Mouse (Mus musculus) frontal cortex, adult (tissue): ENCODE measurements at regions not wholly inside any gene's neighbourhood (a gene's known extent, or its start where the extent isn't known, plus 50 kb on each side); places are given as distances from the start of the nearest gene placed in this dataset.

Source experiments
- ATAC-seq: cut with Nextera tagmentation; 2 replicates; pipeline ENCODE4 v1.9.2; 2017; ENCODE audit warnings: mild to moderate bottlenecking, moderate library complexity, mixed read lengths; ENCODE audit not compliant: low TSS enrichment

- ATAC-seq: no peak
Observed at GRCm38 (mm10) chr8:23314275-23315123, 903.3 kb downstream of the Mrps31 start.

- peak; percentile 69; the same call in 1 of the 2 replicates for ATAC-seq
Observed at GRCm38 (mm10) chr8:23319556-23319955, 908.4 kb downstream of the Mrps31 start.

- no peak for ATAC-seq
Observed at GRCm38 (mm10) chr8:23321166-23321565, 910.0 kb downstream of the Mrps31 start.

GRCm38 (mm10) chr8:23327283-23327682 is 916.1 kb downstream of the Mrps31 start:
- peak; percentile 89 for ATAC-seq

- peak; percentile 50; the same call in 1 of the 2 replicates for ATAC-seq
Observed at GRCm38 (mm10) chr8:23344161-23344560, 933.0 kb downstream of the Mrps31 start.

- no peak for ATAC-seq
Observed at GRCm38 (mm10) chr8:23351367-23351930, 940.3 kb downstream of the Mrps31 start.

GRCm38 (mm10) chr8:23352259-23353106 is 941.3 kb downstream of the Mrps31 start:
- no peak for ATAC-seq

- ATAC-seq: no peak
Observed at GRCm38 (mm10) chr8:23360061-23360622, 949.0 kb downstream of the Mrps31 start.

- ATAC-seq: no peak
Observed at GRCm38 (mm10) chr8:23360850-23361274, 949.7 kb downstream of the Mrps31 start.
